Mouse (Mus musculus) bone marrow, adult 2 months (tissue): ENCODE data around the gene Vldlr.

Experiments used
- CTCF ChIP-seq: fragments of 200-500 bp; IDR thresholded peaks from 2 replicates; pipeline ENCODE4 v1.5.1; 2011; ENCODE audit warnings: low read length, control low read depth; ENCODE audit not compliant: control insufficient read depth, insufficient read depth
- POLR2A ChIP-seq: fragments of 200-500 bp; IDR thresholded peaks from 2 replicates; pipeline ENCODE4 v1.6.1; 2011; ENCODE audit warnings: low read depth, mild to moderate bottlenecking, control low read depth, low read length, borderline replicate concordance; ENCODE audit not compliant: control insufficient read depth

GRCm38 (mm10) chr19:27226626-27227025 lies 10.3 kb downstream of the Vldlr start:
- no peak for TF ChIP-seq CTCF
- TF ChIP-seq POLR2A, result no peak
